Comparison of ENCODE assay signal across 8 mouse cellular contexts in genomic region chr8:88576351-88577142, GRCm38 (mm10). TPM values are rescaled to one million over a fixed set of nuclear protein-coding genes. Genes with fewer than 3 reads are reported as not detected.
DNase-seq lines count a peak whose midpoint lies in the region; ATAC-seq and TF ChIP-seq lines count a peak whose summit lies in the region.

No protein-coding gene starts in this region.

- TF ChIP-seq POLR2A in liver, adult 2 months (IDR thresholded peaks at IDR 0.05; ENCODE audit: extremely low read depth, insufficient read depth, low read length), result no peak

- no peaks in the 10 kb centered on the region for H3K36me3 ChIP-seq in hindbrain, embryonic 15.5 days
- H3K36me3 ChIP-seq in hindbrain, embryonic 14.5 days (replicated peaks; ENCODE audit: control insufficient read depth, insufficient read depth), result no peaks in the 10 kb centered on the region
- peaks cover 42% of the 10 kb centered on the region for H3K36me3 ChIP-seq in embryonic facial prominence, embryonic 10.5 days (replicated peaks)
- no peaks in the 10 kb centered on the region for H3K36me3 ChIP-seq in heart, postnatal 0 days (replicated peaks; ENCODE audit: control insufficient read depth, insufficient read depth, low read length)
- H3K36me3 ChIP-seq in liver, adult 2 months (ENCODE audit: control insufficient read depth, insufficient read depth, low read length), result no peaks in the 10 kb centered on the region
- no peaks in the 10 kb centered on the region; the same call in 1 of the 2 replicates for H3K36me3 ChIP-seq in stomach, embryonic 14.5 days (ENCODE audit: control insufficient read depth, insufficient read depth, low read length)
- H3K36me3 ChIP-seq in forebrain, embryonic 11.5 days (ENCODE audit: control insufficient read depth, insufficient read depth, low read length), result no peaks in the 10 kb centered on the region

- peaks cover 78% of the 10 kb centered on the region for H3K4me1 ChIP-seq in hindbrain, embryonic 15.5 days (replicated peaks)
- H3K4me1 ChIP-seq in hindbrain, embryonic 14.5 days (replicated peaks; ENCODE audit: control insufficient read depth, insufficient read depth, low read length), result peaks cover 26% of the 10 kb centered on the region; the same call in 1 of the 2 replicates
- peaks cover 50% of the 10 kb centered on the region for H3K4me1 ChIP-seq in embryonic facial prominence, embryonic 10.5 days
- peaks cover 36% of the 10 kb centered on the region for H3K4me1 ChIP-seq in heart, postnatal 0 days (ENCODE audit: control insufficient read depth, insufficient read depth)
- H3K4me1 ChIP-seq in liver, adult 2 months (ENCODE audit: control insufficient read depth, insufficient read depth, low read length), result 0 out of 2 replicates have a peak, but pooled peaks cover 2% of the 10 kb centered on the region
- peaks cover 49% of the 10 kb centered on the region for H3K4me1 ChIP-seq in stomach, embryonic 14.5 days (ENCODE audit: control insufficient read depth, insufficient read depth, low read length)
- peaks cover 3% of the 10 kb centered on the region for H3K4me1 ChIP-seq in forebrain, embryonic 11.5 days (replicated peaks; ENCODE audit: control insufficient read depth, insufficient read depth, low read length)

- peak overlapping the region; percentile 22; the same call in 1 of the 2 replicates for H3K27ac ChIP-seq in hindbrain, embryonic 15.5 days (replicated peaks)
- H3K27ac ChIP-seq in hindbrain, embryonic 14.5 days, result no peak overlapping the region
- H3K27ac ChIP-seq in embryonic facial prominence, embryonic 10.5 days (replicated peaks), result peak overlapping the region; percentile 40; the same call in 1 of the 2 replicates
- H3K27ac ChIP-seq in heart, postnatal 0 days (ENCODE audit: low read depth), result peak overlapping the region; percentile 75
- no peak overlapping the region for H3K27ac ChIP-seq in liver, adult 2 months (replicated peaks; ENCODE audit: insufficient read depth, low read depth, low read length)
- H3K27ac ChIP-seq in stomach, embryonic 14.5 days (ENCODE audit: low read length), result peak overlapping the region; percentile 91
- H3K27ac ChIP-seq in forebrain, embryonic 11.5 days (ENCODE audit: low read depth, low read length), result no peak overlapping the region

- no peak for DNase-seq in hindbrain, embryonic 14.5 days (ENCODE audit: low spot score)
- DNase-seq in embryonic facial prominence, embryonic 10.5 days (ENCODE audit: low spot score), result no peak
- DNase-seq in heart, postnatal 0 days (ENCODE audit: low spot score), result peak; percentile 54
- peak; percentile 19 for DNase-seq in liver, adult 2 months (ENCODE audit: extremely low read depth, low read depth, low spot score)
- no peak for DNase-seq in forebrain, embryonic 11.5 days (ENCODE audit: low spot score)
- no peak for DNase-seq in MN1 (ENCODE audit: low spot score)

- no peak overlapping the region for H3K4me2 ChIP-seq in hindbrain, embryonic 15.5 days
- H3K4me2 ChIP-seq in hindbrain, embryonic 14.5 days (replicated peaks), result no peak overlapping the region
- H3K4me2 ChIP-seq in heart, postnatal 0 days (ENCODE audit: low read depth, low read length), result no peak overlapping the region
- no peak overlapping the region for H3K4me2 ChIP-seq in stomach, embryonic 14.5 days (replicated peaks; ENCODE audit: low read depth, low read length)
- H3K4me2 ChIP-seq in forebrain, embryonic 11.5 days (ENCODE audit: low read depth, low read length, severe bottlenecking), result no peak overlapping the region

- WGBS in hindbrain, embryonic 15.5 days, result 81% methylated on average over 10 of the region's 10 CpGs
- WGBS in hindbrain, embryonic 14.5 days, result 82% methylated on average over 10 of the region's 10 CpGs
- 83% methylated on average over 10 of the region's 10 CpGs for WGBS in embryonic facial prominence, embryonic 10.5 days
- WGBS in heart, postnatal 0 days, result 42% methylated on average over 10 of the region's 10 CpGs
- 79% methylated on average over 10 of the region's 10 CpGs for WGBS in liver, adult 2 months
- WGBS in stomach, embryonic 14.5 days, result 48% methylated on average over 10 of the region's 10 CpGs
- WGBS in forebrain, embryonic 11.5 days, result 88% methylated on average over 10 of the region's 10 CpGs

- no peaks in the 10 kb centered on the region for H3K79me2 ChIP-seq in liver, adult 2 months (ENCODE audit: control insufficient read depth, insufficient read depth, low read length)

- no peak for TF ChIP-seq CTCF in heart, postnatal 0 days (IDR thresholded peaks at IDR 0.05; ENCODE audit: low read depth)
- TF ChIP-seq CTCF in liver, adult 2 months (IDR thresholded peaks at IDR 0.05; ENCODE audit: low read depth, low read length), result no peak

- H3K27me3 ChIP-seq in hindbrain, embryonic 15.5 days, result no peaks in the 10 kb centered on the region
- no peaks in the 10 kb centered on the region for H3K27me3 ChIP-seq in hindbrain, embryonic 14.5 days (ENCODE audit: control insufficient read depth, insufficient read depth, low read length)
- H3K27me3 ChIP-seq in embryonic facial prominence, embryonic 10.5 days (replicated peaks; ENCODE audit: low read depth, poor library complexity, severe bottlenecking), result no peaks in the 10 kb centered on the region; the same call in 1 of the 2 replicates
- H3K27me3 ChIP-seq in heart, postnatal 0 days (ENCODE audit: control insufficient read depth, insufficient read depth, low read length), result no peaks in the 10 kb centered on the region
- H3K27me3 ChIP-seq in liver, adult 2 months (ENCODE audit: control insufficient read depth, insufficient read depth, low read length), result no peaks in the 10 kb centered on the region
- no peaks in the 10 kb centered on the region for H3K27me3 ChIP-seq in stomach, embryonic 14.5 days (ENCODE audit: control insufficient read depth, insufficient read depth, low read length)
- H3K27me3 ChIP-seq in forebrain, embryonic 11.5 days (ENCODE audit: control insufficient read depth, insufficient read depth, low read length), result no peaks in the 10 kb centered on the region

- no peak for ATAC-seq in hindbrain, embryonic 15.5 days (ENCODE audit: low FRiP score, low read depth)
- ATAC-seq in hindbrain, embryonic 14.5 days (ENCODE audit: low FRiP score), result no peak
- ATAC-seq in heart, postnatal 0 days (ENCODE audit: insufficient read depth, low read depth), result peak; percentile 54
- peak; percentile 24; the same call in 1 of the 2 replicates for ATAC-seq in stomach, embryonic 14.5 days (ENCODE audit: insufficient number of reproducible peaks, insufficient read depth, low FRiP score, low read depth)
- no peak for ATAC-seq in forebrain, embryonic 11.5 days (replicated peaks; ENCODE audit: low FRiP score)

- H3K9ac ChIP-seq in hindbrain, embryonic 15.5 days, result no peak overlapping the region
- H3K9ac ChIP-seq in hindbrain, embryonic 14.5 days, result no peak overlapping the region
- H3K9ac ChIP-seq in heart, postnatal 0 days (replicated peaks; ENCODE audit: low read depth, low read length), result no peak overlapping the region
- H3K9ac ChIP-seq in liver, adult 2 months (ENCODE audit: low read depth, low read length), result no peak overlapping the region
- no peak overlapping the region for H3K9ac ChIP-seq in stomach, embryonic 14.5 days (replicated peaks; ENCODE audit: low read depth, low read length)
- no peak overlapping the region for H3K9ac ChIP-seq in forebrain, embryonic 11.5 days (ENCODE audit: low read length)

- no peak overlapping the region for H3K4me3 ChIP-seq in hindbrain, embryonic 15.5 days
- no peak overlapping the region for H3K4me3 ChIP-seq in hindbrain, embryonic 14.5 days (replicated peaks; ENCODE audit: low read length)
- no peak overlapping the region for H3K4me3 ChIP-seq in embryonic facial prominence, embryonic 10.5 days
- H3K4me3 ChIP-seq in heart, postnatal 0 days (ENCODE audit: low read depth, low read length), result no peak overlapping the region
- H3K4me3 ChIP-seq in liver, adult 2 months (ENCODE audit: insufficient read depth, low read depth, low read length), result no peak overlapping the region
- no peak overlapping the region for H3K4me3 ChIP-seq in stomach, embryonic 14.5 days (ENCODE audit: low read depth, low read length)
- no peak overlapping the region for H3K4me3 ChIP-seq in forebrain, embryonic 11.5 days (ENCODE audit: low read depth, low read length)

- TF ChIP-seq EP300 in heart, postnatal 0 days (IDR thresholded peaks at IDR 0.05; ENCODE audit: low read depth), result no peak

- no peaks in the 10 kb centered on the region for H3K9me3 ChIP-seq in hindbrain, embryonic 15.5 days
- H3K9me3 ChIP-seq in hindbrain, embryonic 14.5 days (ENCODE audit: control insufficient read depth, low read length), result no peaks in the 10 kb centered on the region
- no peaks in the 10 kb centered on the region for H3K9me3 ChIP-seq in embryonic facial prominence, embryonic 10.5 days
- no peaks in the 10 kb centered on the region for H3K9me3 ChIP-seq in heart, postnatal 0 days (replicated peaks; ENCODE audit: control insufficient read depth, low read length)
- H3K9me3 ChIP-seq in stomach, embryonic 14.5 days (ENCODE audit: control insufficient read depth, low read depth, low read length), result no peaks in the 10 kb centered on the region
- H3K9me3 ChIP-seq in forebrain, embryonic 11.5 days (ENCODE audit: control insufficient read depth, low read length), result no peaks in the 10 kb centered on the region

RNA-seq across cellular contexts. Expression of gene Nkd1, which starts 55.4 kb away (rescaled TPM):
- polyA plus RNA-seq in hindbrain, embryonic 15.5 days (2015; fragmentation: Nextera tagmentation; extraction: Ambion mirVana), result 55.5 and 67.4 TPM in 2 replicates
- polyA plus RNA-seq in hindbrain, embryonic 14.5 days (2014; fragmentation: Nextera tagmentation; extraction: Ambion mirVana), result 45.3 and 57.6 TPM in 2 replicates
- polyA plus RNA-seq in embryonic facial prominence, embryonic 10.5 days (2016; fragmentation: Nextera tagmentation; extraction: Ambion mirVana), result 43.5 and 49.7 TPM in 2 replicates
- total RNA-seq in heart, postnatal 0 days (2014; rRNA removed; ENCODE audit: low replicate concordance), result 6.8 and 14.5 TPM in 2 replicates
- 5.3 and 5.5 TPM in 2 replicates for polyA plus RNA-seq in heart, postnatal 0 days (2015; fragmentation: Nextera tagmentation; extraction: Ambion mirVana)
- total RNA-seq in liver, adult 2 months (2014; rRNA removed), result 1.9 TPM in 2 replicates
- polyA plus RNA-seq in liver, adult 2 months (2012; rRNA removed), result 7.6 and 12.3 TPM in 2 replicates
- 31.2 and 33.7 TPM in 2 replicates for polyA plus RNA-seq in stomach, embryonic 14.5 days (2014; fragmentation: Nextera tagmentation; extraction: Ambion mirVana)
- 63.0 and 71.5 TPM in 2 replicates for polyA plus RNA-seq in forebrain, embryonic 11.5 days (2014; fragmentation: Nextera tagmentation; extraction: Ambion mirVana)

RNA-seq across cellular contexts. Expression of gene Snx20, which starts 59.4 kb away (rescaled TPM):
- 1.6 TPM in 2 replicates for polyA plus RNA-seq in hindbrain, embryonic 15.5 days (2015; fragmentation: Nextera tagmentation; extraction: Ambion mirVana)
- polyA plus RNA-seq in hindbrain, embryonic 14.5 days (2014; fragmentation: Nextera tagmentation; extraction: Ambion mirVana), result 1.4 and 1.7 TPM in 2 replicates
- 0.65 and 0.73 TPM in 2 replicates for polyA plus RNA-seq in embryonic facial prominence, embryonic 10.5 days (2016; fragmentation: Nextera tagmentation; extraction: Ambion mirVana)
- 1.7 and 7.3 TPM in 2 replicates for total RNA-seq in heart, postnatal 0 days (2014; rRNA removed; ENCODE audit: low replicate concordance)
- polyA plus RNA-seq in heart, postnatal 0 days (2015; fragmentation: Nextera tagmentation; extraction: Ambion mirVana), result 1.7 and 2.0 TPM in 2 replicates
- total RNA-seq in liver, adult 2 months (2014; rRNA removed), result 0.92 and 1.5 TPM in 2 replicates
- 0.61 and 1.2 TPM in 2 replicates for polyA plus RNA-seq in liver, adult 2 months (2012; rRNA removed)
- 1.2 and 2.4 TPM in 2 replicates for polyA plus RNA-seq in stomach, embryonic 14.5 days (2014; fragmentation: Nextera tagmentation; extraction: Ambion mirVana)
- polyA plus RNA-seq in forebrain, embryonic 11.5 days (2014; fragmentation: Nextera tagmentation; extraction: Ambion mirVana), result 0.83 and 0.95 TPM in 2 replicates

Comparison
In these comparisons a context has a peak if more than half of its experiments do, and no peak if none do; other contexts are left out.
1. H3K27ac ChIP-seq: peak in hindbrain, embryonic 15.5 days (single experiment), embryonic facial prominence, embryonic 10.5 days (single experiment), heart, postnatal 0 days (single experiment) and stomach, embryonic 14.5 days (single experiment); none in hindbrain, embryonic 14.5 days (single experiment), liver, adult 2 months (single experiment) and forebrain, embryonic 11.5 days (single experiment).
2. ATAC-seq: peak in heart, postnatal 0 days (single experiment) and stomach, embryonic 14.5 days (single experiment); none in hindbrain, embryonic 15.5 days (single experiment), hindbrain, embryonic 14.5 days (single experiment) and forebrain, embryonic 11.5 days (single experiment).
3. DNase-seq: peak in heart, postnatal 0 days (single experiment) and liver, adult 2 months (single experiment); none in hindbrain, embryonic 14.5 days (single experiment), embryonic facial prominence, embryonic 10.5 days (single experiment), forebrain, embryonic 11.5 days (single experiment) and MN1 (single experiment).